Mouse (Mus musculus): Measurements from ENCODE around the gene Entpd1. TPM values are rescaled to one million over a fixed set of nuclear protein-coding genes. Genes with fewer than 3 reads are reported as not detected.
A peak's percentile ranks its signal among the peaks of the same experiment; 100 is the strongest.

Entpd1 gene
- polyA plus RNA-seq (2015; fragmentation: Nextera tagmentation; extraction: Ambion mirVana) = 16.7 and 17.6 TPM in 2 replicates

DNA sequence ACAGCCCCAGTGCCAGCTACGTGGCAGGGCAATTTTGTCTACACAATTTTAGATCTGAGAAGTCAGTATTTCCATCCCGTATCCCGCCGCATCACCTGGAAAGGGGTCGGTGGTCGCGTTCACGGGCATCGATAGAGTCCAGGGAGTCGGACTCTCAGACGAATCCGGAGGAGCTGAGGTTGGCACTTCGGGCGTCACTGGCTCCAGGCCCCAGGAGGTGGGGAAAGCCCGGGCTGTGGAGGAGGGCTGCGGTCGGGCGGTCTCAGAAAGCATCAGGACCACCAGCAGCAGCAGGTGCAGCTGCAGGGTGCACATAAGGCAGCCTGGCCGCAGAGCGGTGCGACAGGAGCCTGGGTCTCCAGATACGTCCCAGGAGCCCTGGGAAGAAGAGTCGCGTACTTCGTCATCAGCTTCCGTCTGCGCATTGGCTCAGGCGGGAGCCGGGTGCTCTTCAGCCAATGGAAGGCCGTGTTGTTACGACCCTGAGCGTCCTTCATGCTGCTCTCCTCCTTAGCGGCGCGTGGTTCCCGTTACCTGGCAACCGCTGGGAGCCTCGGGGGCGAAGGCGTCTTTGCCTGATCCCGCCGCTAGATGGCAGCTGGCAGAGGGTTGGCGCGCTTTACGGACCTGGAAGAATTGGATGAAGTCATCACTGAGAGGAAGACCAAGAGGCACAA lies at the start of gene Entpd1, which contains the start of gene Tctn3:
Gene Entpd1 (plus strand): TSS at position 537 of the 677 bp plus-strand sequence.
Gene Tctn3 (minus strand): TSS at position 404 of the 677 bp plus-strand sequence.
- Histone ChIP-seq H3K9me3 (replicated peaks) (no peaks in the 10 kb centered on the region), H3K4me2 (replicated peaks) (peak within 1 kb of the TSS; percentile 74), H3K27me3 (no peaks in the 10 kb centered on the region), H3K4me1 (peaks cover 9% of the 10 kb centered on the region; the same call in 1 of the 2 replicates), H3K9ac (peak within 1 kb of the TSS; percentile 59), H3K36me3 (peaks cover 24% of the 10 kb centered on the region), H3K4me3 (replicated peaks) (peak within 1 kb of the TSS; percentile 86), H3K27ac (replicated peaks) (no peak within 1 kb of the TSS)
- WGBS = under 1% methylated on average over 45 of the region's 45 CpGs
- ATAC-seq (ENCODE audit: insufficient number of reproducible peaks, low FRiP score, low TSS enrichment, low read depth) = peak; percentile 100

DNA sequence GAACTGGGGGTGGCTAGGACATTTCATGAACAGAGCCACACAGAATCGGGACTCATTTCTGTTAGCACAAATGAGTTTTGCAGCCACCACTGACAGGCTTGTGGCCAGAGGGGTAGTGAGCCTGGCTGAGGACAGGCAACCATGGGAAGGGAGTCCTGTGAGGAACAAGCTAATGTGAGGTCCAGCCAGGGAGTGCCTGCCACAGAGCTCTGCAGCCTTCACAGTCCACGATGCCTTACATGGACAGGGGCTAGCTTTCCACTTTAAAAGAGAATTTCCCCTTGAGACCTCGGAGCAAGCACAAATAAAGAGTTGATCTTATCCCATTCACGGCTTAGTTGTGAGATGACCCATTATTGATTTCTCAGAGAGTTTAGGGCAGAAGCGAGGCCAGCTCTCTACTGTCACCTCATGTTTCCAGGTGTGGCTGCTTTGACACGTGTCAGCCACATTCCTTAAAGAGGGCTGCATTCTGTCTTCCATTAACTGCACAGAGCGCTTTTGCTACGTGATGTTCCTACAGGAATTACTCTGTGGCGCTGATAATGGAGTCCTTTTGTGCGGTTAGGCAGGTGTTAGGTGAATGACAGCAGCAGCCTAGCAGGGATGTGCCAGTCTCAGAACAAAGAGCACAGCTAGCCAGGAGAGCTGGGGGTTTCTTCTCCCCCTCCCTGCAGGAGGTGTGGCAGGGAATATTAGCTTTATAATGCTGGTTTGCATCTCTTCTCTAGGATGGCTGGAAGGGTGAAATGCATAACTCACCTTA lies 48.1 kb upstream of the Entpd1 start:
- no peak for ATAC-seq (ENCODE audit: insufficient number of reproducible peaks, low FRiP score, low TSS enrichment, low read depth)
- Histone ChIP-seq H3K9ac (no peak overlapping the region), H3K27me3 (no peaks in the 10 kb centered on the region), H3K9me3 (replicated peaks) (no peaks in the 10 kb centered on the region), H3K36me3 (peaks cover 68% of the 10 kb centered on the region), H3K27ac (replicated peaks) (no peak overlapping the region), H3K4me3 (replicated peaks) (no peak overlapping the region), H3K4me2 (replicated peaks) (no peak overlapping the region), H3K4me1 (no peaks in the 10 kb centered on the region)
- WGBS = 85% methylated on average over 10 of the region's 10 CpGs

DNA sequence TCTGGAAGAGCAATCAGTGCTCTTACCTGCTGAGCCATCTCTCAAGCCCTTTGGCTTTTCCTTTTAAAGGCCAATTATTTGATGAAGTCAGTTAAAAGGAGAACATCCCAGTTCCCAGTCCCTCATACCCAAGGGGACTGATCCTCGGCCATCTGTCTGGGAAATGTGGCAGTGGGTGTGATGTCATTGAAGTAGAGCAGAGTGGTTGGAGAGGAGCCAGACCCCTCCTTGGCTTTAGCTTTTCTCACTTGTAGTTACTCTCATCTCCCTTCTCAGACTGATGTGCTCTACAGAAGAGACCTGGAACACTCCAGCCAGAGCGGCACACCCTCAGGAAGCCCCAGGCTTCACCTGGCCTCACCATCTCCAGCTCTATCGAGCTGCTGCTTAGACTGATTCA lies 44.5 kb upstream of the Entpd1 start:
- Histone ChIP-seq H3K4me2 (replicated peaks) (no peak overlapping the region), H3K4me1 (no peaks in the 10 kb centered on the region), H3K9me3 (replicated peaks) (peaks cover 6% of the 10 kb centered on the region; the same call in 1 of the 2 replicates), H3K9ac (no peak overlapping the region), H3K36me3 (peaks cover 93% of the 10 kb centered on the region), H3K27ac (replicated peaks) (no peak overlapping the region), H3K27me3 (no peaks in the 10 kb centered on the region), H3K4me3 (replicated peaks) (no peak overlapping the region)
- ATAC-seq (ENCODE audit: insufficient number of reproducible peaks, low FRiP score, low TSS enrichment, low read depth) = no peak
- WGBS = 86% methylated on average over 3 of the region's 3 CpGs

DNA sequence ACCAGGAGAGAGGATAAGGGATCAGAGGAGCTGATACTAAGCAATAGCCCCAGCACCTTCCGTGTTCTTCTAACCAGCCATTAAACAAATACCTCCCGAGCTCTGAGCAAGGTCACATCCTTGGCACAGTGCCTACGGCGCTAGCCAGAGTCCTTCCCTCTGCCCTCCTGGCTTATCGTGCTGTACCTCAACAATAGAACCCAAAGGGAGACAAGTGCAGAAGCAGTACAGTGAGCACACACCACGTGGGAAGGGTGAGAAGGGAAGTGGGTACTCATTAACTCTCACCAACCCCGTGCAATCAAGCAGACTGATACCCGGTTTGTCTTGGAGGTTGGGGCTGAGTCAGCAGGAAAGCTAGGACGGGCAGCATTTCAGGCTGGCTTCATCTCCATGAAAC lies 41.4 kb upstream of the Entpd1 start:
- H3K27ac ChIP-seq (replicated peaks) = no peak overlapping the region
- H3K9ac ChIP-seq = no peak overlapping the region
- H3K4me2 ChIP-seq (replicated peaks) = no peak overlapping the region
- WGBS = 94% methylated on average over 9 of the region's 9 CpGs
- no peaks in the 10 kb centered on the region for H3K4me1 ChIP-seq
- no peak overlapping the region for H3K4me3 ChIP-seq (replicated peaks)
- no peaks in the 10 kb centered on the region for H3K27me3 ChIP-seq
- ATAC-seq (ENCODE audit: insufficient number of reproducible peaks, low FRiP score, low TSS enrichment, low read depth) = no peak
- H3K9me3 ChIP-seq (replicated peaks) = peaks cover 6% of the 10 kb centered on the region; the same call in 1 of the 2 replicates
- peaks cover 94% of the 10 kb centered on the region for H3K36me3 ChIP-seq

DNA sequence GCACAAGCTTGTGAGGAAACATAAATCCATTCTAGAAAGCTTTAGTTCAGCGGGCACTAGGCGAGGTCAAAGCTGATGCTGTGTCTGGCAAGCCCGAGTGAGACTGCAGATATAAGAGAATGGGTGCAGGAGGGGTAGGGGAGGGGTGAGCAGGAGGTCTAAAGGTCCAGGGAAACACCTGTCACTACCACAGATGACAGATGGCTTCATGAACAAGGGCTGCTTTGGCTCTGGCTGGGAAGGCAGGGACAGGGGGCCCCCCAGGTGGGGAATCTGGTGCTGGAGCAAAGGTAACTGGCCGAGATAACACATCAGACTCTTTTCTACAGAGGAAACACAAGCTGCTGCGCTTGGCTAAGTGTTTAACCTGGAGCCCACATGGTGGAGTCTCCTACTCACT lies 36.7 kb upstream of the Entpd1 start:
- H3K4me1 ChIP-seq = no peaks in the 10 kb centered on the region
- H3K36me3 ChIP-seq = peaks cover 95% of the 10 kb centered on the region
- H3K27ac ChIP-seq (replicated peaks) = no peak overlapping the region
- no peak overlapping the region for H3K4me3 ChIP-seq (replicated peaks)
- ATAC-seq (ENCODE audit: insufficient number of reproducible peaks, low FRiP score, low TSS enrichment, low read depth) = no peak
- no peak overlapping the region for H3K4me2 ChIP-seq (replicated peaks)
- H3K9ac ChIP-seq = no peak overlapping the region
- no peaks in the 10 kb centered on the region for H3K27me3 ChIP-seq
- WGBS = 91% methylated on average over 5 of the region's 5 CpGs
- peaks cover 5% of the 10 kb centered on the region; the same call in 1 of the 2 replicates for H3K9me3 ChIP-seq (replicated peaks)

DNA sequence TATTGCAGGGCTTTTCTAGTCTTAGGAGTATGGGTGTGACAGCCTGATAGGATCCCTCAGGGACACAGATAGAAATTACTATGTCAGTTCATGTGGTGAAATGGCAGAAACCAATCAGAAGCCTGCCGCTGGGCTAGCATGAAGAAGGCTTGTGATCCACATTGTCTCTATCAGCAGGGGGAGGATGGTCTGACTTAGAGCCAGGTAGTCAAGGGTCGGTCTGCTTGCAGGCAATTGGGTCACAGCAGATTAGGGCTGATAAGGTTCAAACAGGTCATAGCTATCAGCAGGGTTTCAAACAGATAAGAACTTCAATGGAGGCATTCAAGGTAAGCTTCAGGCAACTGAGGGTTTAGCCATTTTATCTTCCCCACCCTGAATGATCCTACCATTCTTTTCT lies 31.3 kb upstream of the Entpd1 start:
- Histone ChIP-seq H3K4me3 (replicated peaks) (no peak overlapping the region), H3K9ac (no peak overlapping the region), H3K4me1 (no peaks in the 10 kb centered on the region), H3K27ac (replicated peaks) (no peak overlapping the region), H3K27me3 (no peaks in the 10 kb centered on the region), H3K4me2 (replicated peaks) (no peak overlapping the region), H3K36me3 (peaks cover 72% of the 10 kb centered on the region), H3K9me3 (replicated peaks) (no peaks in the 10 kb centered on the region)
- WGBS = 91% methylated on average over 2 of the region's 2 CpGs
- ATAC-seq (ENCODE audit: insufficient number of reproducible peaks, low FRiP score, low TSS enrichment, low read depth) = no peak

DNA sequence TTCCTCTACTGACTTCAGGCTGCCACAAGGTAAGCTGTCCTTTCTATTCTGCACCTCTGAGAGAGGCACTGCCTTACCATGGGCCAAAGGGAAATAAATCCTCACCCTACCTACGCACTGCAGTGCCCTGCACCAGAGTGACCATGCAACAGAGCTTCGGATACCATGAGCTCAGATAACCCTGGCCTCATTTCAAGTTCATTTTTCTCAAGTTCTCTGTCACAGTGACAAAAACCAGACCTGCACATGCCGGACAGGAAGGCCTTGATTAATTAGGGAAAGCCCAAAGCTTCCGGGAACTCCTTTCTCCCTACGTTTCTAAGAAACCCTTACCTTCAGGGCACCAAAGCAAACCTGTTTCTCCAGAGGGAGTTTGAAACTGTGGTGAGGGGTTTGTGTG lies 30.5 kb upstream of the Entpd1 start:
- 0 out of 2 replicates have a peak, but pooled peaks cover under 1% of the 10 kb centered on the region for H3K4me1 ChIP-seq
- H3K4me3 ChIP-seq (replicated peaks) = no peak overlapping the region
- H3K27me3 ChIP-seq = no peaks in the 10 kb centered on the region
- H3K36me3 ChIP-seq = peaks cover 65% of the 10 kb centered on the region
- no peak for ATAC-seq (ENCODE audit: insufficient number of reproducible peaks, low FRiP score, low TSS enrichment, low read depth)
- no peak overlapping the region for H3K27ac ChIP-seq (replicated peaks)
- no peak overlapping the region for H3K4me2 ChIP-seq (replicated peaks)
- 72% methylated on average over 5 of the region's 5 CpGs for WGBS
- no peak overlapping the region for H3K9ac ChIP-seq
- no peaks in the 10 kb centered on the region for H3K9me3 ChIP-seq (replicated peaks)

DNA sequence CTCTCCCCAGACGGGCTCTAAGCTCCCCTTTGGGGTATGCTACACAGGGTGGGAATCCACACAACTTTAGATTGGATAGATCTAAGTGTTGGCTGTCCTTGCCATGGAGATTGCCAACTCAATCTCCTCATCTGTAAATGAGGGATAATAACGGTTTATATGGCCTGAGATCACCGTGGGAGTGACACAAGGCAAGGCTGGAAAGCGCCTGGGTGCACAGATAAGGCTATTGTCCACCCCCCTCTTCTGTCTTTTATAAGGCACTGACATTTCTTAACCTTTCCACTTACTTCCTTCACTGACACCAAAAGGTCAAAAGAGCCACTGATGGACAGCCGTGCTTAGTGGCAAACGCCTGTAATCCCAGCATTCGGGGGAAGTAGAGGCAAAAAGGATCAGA lies 25.3 kb upstream of the Entpd1 start:
- Histone ChIP-seq H3K27me3 (no peaks in the 10 kb centered on the region), H3K4me3 (replicated peaks) (peak overlapping the region; percentile 71), H3K4me1 (peaks cover 9% of the 10 kb centered on the region), H3K4me2 (replicated peaks) (peak overlapping the region; percentile 69), H3K36me3 (peaks cover 17% of the 10 kb centered on the region), H3K27ac (replicated peaks) (no peak overlapping the region), H3K9me3 (replicated peaks) (no peaks in the 10 kb centered on the region), H3K9ac (no peak overlapping the region)
- 50% methylated on average over 7 of the region's 7 CpGs for WGBS
- ATAC-seq (ENCODE audit: insufficient number of reproducible peaks, low FRiP score, low TSS enrichment, low read depth) = no peak

DNA sequence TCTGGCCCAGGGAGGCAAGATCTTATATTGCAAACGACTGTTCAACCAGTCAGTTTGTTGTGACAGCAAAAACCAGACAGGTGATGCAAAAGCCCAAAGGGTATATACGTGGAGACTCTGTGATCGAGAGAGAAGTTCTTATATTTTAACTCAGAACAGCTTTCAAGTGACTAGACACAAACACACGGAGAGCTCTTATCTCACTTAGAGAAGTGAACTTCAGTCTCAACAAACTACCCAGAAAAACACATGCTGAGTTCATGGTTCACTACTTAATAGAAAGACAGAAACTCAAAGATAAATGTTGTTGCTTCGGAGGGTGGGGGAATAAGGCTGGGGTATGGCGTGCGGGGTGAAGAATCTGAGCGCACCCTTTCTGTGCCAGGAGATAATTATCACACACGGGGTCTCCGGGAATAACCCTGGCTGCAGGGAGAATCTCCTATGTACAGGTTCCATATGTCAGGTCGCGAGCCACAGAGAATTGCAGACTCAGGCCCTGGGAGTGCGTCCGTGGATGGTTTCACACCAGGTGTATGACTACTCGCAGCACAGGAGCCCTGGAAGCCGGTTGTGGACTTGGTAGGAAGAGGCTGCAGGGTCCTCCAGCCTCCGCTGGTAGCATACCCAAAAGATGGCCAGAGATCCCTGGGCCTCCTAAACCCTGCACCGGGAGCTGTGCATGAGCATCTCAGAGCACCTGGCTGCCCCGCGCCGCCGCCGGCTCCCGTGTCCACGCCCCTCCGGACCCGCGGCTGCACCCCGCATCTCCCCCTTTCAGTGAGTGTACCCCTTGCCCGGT lies 24.5 kb upstream of the Entpd1 start:
- WGBS = 1% methylated on average over 30 of the region's 30 CpGs
- Histone ChIP-seq H3K27me3 (no peaks in the 10 kb centered on the region), H3K9me3 (replicated peaks) (no peaks in the 10 kb centered on the region), H3K4me3 (replicated peaks) (peak overlapping the region; percentile 71), H3K9ac (peak overlapping the region; percentile 46), H3K4me2 (replicated peaks) (peak overlapping the region; percentile 69), H3K27ac (replicated peaks) (no peak overlapping the region), H3K36me3 (peaks cover 12% of the 10 kb centered on the region; the same call in 1 of the 2 replicates), H3K4me1 (peaks cover 9% of the 10 kb centered on the region)
- no peak; the same call in 1 of the 2 replicates for ATAC-seq (ENCODE audit: insufficient number of reproducible peaks, low FRiP score, low TSS enrichment, low read depth)

DNA sequence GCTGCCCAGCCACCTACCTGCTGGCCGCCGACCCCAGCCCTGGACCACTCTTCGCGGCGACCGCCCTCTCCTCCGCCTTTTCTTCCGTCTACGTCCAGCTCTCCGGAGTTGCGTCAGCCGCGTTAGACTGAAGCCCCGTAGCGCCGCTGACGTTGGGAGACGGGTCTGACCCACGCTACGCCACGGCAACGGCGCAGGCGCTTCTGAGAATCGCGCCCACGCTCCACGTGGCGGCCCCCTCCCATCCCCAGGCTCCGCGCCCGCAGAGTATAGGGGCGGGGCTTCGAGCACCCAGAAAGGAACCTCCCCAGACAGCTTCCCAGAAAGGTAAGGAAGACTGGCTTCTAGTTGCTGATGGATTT lies 23.9 kb upstream of the Entpd1 start, which contains the start of gene Aldh18a1:
Gene Aldh18a1 (minus strand): TSS at position 171 of the 362 bp plus-strand sequence.
- H3K4me2 ChIP-seq (replicated peaks) = peak within 1 kb of the TSS; percentile 69
- peak within 1 kb of the TSS; percentile 71 for H3K4me3 ChIP-seq (replicated peaks)
- H3K4me1 ChIP-seq = peaks cover 9% of the 10 kb centered on the region
- peak within 1 kb of the TSS; percentile 46 for H3K9ac ChIP-seq
- H3K27me3 ChIP-seq = no peaks in the 10 kb centered on the region
- H3K27ac ChIP-seq (replicated peaks) = peak within 1 kb of the TSS; percentile 80
- peaks cover 8% of the 10 kb centered on the region; the same call in 1 of the 2 replicates for H3K36me3 ChIP-seq
- peak; percentile 95 for ATAC-seq (ENCODE audit: insufficient number of reproducible peaks, low FRiP score, low TSS enrichment, low read depth)
- WGBS = 0% methylated on average over 34 of the region's 34 CpGs
- no peaks in the 10 kb centered on the region for H3K9me3 ChIP-seq (replicated peaks)
